Mouse (Mus musculus) olfactory bulb, adult 2 months (tissue): ENCODE data around the gene Prkar1b.

Experiments used
- CTCF ChIP-seq: fragments of 200-500 bp; IDR thresholded peaks from 2 replicates; pipeline ENCODE4 v1.5.1; 2012; ENCODE audit warnings: low read depth, mild to moderate bottlenecking, low read length, moderate library complexity; ENCODE audit not compliant: insufficient read depth
- POLR2A ChIP-seq: fragments of 200-500 bp; IDR thresholded peaks from 2 replicates; pipeline ENCODE4 v1.6.1; 2012; ENCODE audit warnings: mild to moderate bottlenecking, low read depth, low read length, moderate library complexity; ENCODE audit not compliant: insufficient read depth

GRCm38 (mm10) chr5:139147178-139148078 is 2.4 kb downstream of the Prkar1b start:
- TF ChIP-seq CTCF (no peak), POLR2A (no peak)
